Mouse (Mus musculus): ENCODE measurements around the gene Uxt. TPM values are rescaled to one million over a fixed set of nuclear protein-coding genes. Genes with fewer than 3 reads are reported as not detected.

The Uxt gene
- 3.9 and 4.4 TPM in 2 replicates for polyA plus RNA-seq (2012; rRNA removed)

DNA sequence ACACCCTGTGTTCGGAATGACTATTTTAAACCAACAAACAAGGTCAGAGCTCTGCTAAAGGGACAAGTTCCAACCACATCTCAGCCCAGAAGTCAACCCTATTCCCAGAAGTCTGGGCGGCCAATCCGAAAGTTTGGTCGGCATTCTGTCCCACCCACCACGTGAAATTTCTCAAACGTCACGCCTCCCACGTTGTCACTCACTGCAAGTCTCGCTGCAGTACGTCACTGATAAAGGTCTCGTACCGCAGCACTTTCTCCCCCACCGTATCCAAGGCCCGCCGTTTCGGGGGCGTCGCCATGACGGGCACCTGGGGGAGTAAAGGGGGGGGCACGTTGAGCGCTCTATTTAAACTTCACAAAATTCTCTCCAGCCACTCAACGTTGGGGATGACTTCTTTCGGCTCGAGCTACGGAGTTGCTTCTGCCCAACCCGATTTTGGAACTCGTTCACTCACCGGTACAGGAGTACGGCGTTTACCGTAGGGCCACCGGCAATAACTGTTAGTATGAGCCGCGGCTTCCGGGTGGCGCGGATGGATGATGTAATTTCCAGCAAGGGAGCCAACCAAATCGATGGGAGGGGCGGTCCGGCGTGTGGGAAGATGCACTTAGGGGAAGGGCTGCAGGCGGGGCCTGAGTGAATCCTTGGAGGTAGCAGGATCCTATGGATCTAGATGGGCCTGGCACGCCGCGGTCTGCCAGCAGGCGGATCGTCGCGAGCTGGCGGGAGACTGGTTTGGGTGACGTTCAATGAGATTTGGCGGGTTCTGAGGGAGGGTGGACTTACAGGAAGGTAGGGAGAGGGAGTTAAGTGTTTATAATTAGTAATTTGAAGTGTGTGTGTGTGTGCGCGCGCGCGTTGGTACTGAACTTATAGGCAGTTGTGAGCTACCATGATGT lies at the start of gene Uxt:
Uxt (minus strand) TSS at position 541 of the 902 bp plus-strand sequence.

DNA sequence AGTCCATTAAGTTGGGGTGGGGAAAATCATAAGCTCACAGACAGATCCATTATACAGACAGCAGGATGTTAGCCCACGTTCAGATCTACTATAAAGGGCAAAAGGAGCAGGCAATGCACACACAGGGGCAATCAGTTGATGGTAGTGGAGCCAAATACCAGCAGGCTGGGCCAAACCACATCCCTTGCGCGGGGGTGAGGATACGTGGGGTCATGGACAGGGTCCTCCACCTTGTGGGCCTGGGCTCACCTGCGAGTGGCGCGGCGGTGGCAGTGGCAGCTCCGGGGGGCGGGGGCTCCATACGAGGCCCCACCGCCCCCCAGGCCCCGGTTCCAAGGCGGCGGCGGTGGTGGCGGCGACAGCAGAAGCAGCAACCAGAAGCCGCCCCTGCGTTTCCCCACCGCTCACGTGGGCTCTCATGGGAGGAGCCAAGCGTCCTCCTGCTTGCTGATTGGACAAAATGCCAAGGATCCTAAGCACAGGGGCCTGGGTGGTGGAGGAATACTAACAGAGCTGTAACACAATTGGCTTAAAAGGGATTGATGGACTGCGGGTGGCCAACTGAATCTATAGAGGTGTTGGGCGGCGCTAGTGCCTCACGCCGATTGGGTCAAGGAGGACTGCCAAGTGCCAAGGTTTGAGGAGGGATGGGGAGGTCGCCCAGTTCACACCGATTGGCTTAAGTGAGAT lies 11.5 kb downstream of the Uxt start, which contains the start of gene Elk1:
Elk1 (minus strand) TSS at position 418 of the 690 bp plus-strand sequence.

DNA sequence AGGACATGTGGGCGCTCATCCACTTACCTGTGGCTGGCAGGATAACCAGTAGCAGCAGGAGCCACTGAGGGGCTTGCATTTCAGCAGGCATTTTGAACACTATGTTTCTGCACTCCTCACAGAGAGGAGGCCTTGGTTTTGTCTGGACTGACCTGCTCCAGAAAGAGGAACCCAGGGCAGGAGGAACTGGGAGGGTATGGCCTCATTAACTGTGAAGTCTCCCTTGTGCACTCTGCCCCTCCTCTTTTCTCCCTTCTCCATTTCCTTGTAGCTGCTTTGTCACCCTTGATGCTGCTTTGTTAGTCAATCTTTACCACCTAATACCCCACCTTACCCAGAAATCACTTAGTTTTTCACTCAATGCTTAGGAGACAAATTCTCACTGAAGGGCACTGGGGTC lies 30.5 kb downstream of the Uxt start, which contains the start of gene Cfp:
Cfp (minus strand) TSS at position 192 of the 400 bp plus-strand sequence.

DNA sequence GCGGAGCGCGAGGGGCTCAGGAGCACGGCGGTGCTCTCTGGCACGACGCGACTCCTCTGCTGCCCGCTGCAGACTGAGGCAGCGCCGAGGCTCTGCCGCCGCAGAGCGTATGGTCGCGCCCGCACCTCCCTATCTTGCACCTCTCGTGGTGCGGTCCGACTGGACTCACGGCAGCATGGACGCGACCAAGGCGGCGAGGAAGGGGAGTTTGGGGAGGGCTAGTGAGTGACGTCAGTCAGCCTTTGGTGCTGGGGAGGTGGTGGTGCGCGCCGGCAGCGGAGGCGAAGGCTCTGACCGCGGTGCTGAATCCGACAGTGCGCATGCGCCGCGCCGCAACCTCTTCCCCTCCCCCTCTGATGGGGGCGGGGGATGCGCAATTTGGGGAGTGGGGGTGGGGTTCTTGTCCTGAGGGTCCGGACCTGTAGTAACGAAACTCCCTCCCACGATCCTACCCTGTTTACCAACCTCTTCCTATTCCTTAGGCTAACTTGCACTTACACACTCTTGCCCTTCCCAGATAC lies 40.9 kb downstream of the Uxt start, which contains the start of gene Syn1:
Syn1 (minus strand) TSS at position 161 of the 521 bp plus-strand sequence.

Other genes starting within 250 kb of the Uxt start
- 76.0 and 84.0 TPM in 2 replicates for gene Araf, start 164.2 kb downstream of the Uxt start, polyA plus RNA-seq (2012; rRNA removed)
- gene Timp1, start 91.9 kb downstream of the Uxt start, polyA plus RNA-seq (2012; rRNA removed): 7.8 and 12.1 TPM in 2 replicates
- 1.1 and 1.7 TPM in 2 replicates for gene Syn1, start 41.0 kb downstream of the Uxt start, polyA plus RNA-seq (2012; rRNA removed)
- 8.2 and 9.0 TPM in 2 replicates for gene Cfp, start 30.5 kb downstream of the Uxt start, polyA plus RNA-seq (2012; rRNA removed)
- 4.6 and 6.6 TPM in 2 replicates for gene Elk1, start 11.4 kb downstream of the Uxt start, polyA plus RNA-seq (2012; rRNA removed)
- gene Zfp182, start 100.3 kb upstream of the Uxt start, polyA plus RNA-seq (2012; rRNA removed): 0.02 and 0.11 TPM in 2 replicates
- not detected in 2 replicates for gene Spaca5, start 106.4 kb upstream of the Uxt start, polyA plus RNA-seq (2012; rRNA removed)
- gene Zfp300, start 127.5 kb upstream of the Uxt start, polyA plus RNA-seq (2012; rRNA removed): 0.02 TPM in 1 of 2 replicates, not detected in the other
- not detected in 2 replicates for gene Ssxa1, start 153.8 kb upstream of the Uxt start, polyA plus RNA-seq (2012; rRNA removed)
- not detected in 2 replicates for gene Gm21876, start 213.6 kb upstream of the Uxt start, polyA plus RNA-seq (2012; rRNA removed)